Mouse (Mus musculus) CH12.LX (cell line): ENCODE data around the gene 4931428F04Rik.

ENCODE experiments used
- HCFC1 ChIP-seq: IDR thresholded peaks from 2 replicates; pipeline ENCODE4 v1.6.1; 2012; ENCODE audit warnings: low read depth, mild to moderate bottlenecking, inconsistent platforms, low read length, improper control_type of control experiment
- POLR2A ChIP-seq: IDR thresholded peaks from 2 replicates; pipeline ENCODE4 v1.6.1; 2011; ENCODE audit warnings: low read depth, mild to moderate bottlenecking, improper control_type of control experiment, low read length
- TCF12 ChIP-seq: IDR thresholded peaks from 2 replicates; pipeline ENCODE4 v1.6.1; 2014; ENCODE audit warnings: low read depth, mild to moderate bottlenecking, inconsistent platforms, low read length, improper control_type of control experiment

DNA sequence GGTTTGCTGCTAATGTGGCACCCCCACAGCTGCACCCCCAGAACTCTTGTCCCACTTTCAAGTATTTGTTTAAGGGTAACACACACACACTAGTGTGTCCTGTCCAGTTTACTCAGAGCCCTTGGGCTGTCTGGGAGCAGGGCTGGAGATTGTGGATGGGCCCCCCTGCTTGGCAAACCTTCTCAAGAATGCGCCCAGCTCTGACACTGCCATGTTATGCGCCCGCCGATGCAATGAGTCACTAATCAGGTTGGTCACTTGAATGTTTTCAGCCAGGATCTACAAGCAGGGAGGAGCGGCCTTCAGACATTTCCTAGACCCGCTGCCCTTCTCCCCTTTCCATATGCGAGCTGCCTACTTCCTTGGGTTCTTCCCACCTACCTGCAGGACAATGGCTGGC, 2.8 kb upstream of the 4931428F04Rik start:
- TF ChIP-seq TCF12 (no peak), HCFC1 (no peak), POLR2A (no peak)
